Mouse (Mus musculus) myocyte (in vitro differentiated cells): ENCODE measurements at regions not wholly inside any gene's neighbourhood (a gene's known extent, or its start where the extent isn't known, plus 50 kb on each side); places are given as distances from the start of the nearest gene placed in this dataset.
A peak's percentile ranks its signal among the peaks of the same experiment; 100 is the strongest.

Source experiments
- E2F4 ChIP-seq: IDR thresholded peaks from one replicate; pipeline ENCODE4 v1.6.1; 2011; ENCODE audit warnings: mild to moderate bottlenecking, control low read depth, moderate library complexity; ENCODE audit not compliant: insufficient read depth
- MAX ChIP-seq: IDR thresholded peaks from one replicate; pipeline ENCODE4 v1.6.1; 2011; ENCODE audit warnings: low read depth, mild to moderate bottlenecking, control low read depth
- MYOG ChIP-seq, 3 experiments: IDR thresholded peaks; one replicate each; pipeline ENCODE4 v1.6.1; 2011; ENCODE audit warnings: control low read depth in 2 of 3, low read depth in 2 of 3, mild to moderate bottlenecking in 2 of 3; ENCODE audit not compliant: insufficient read length in 2 of 3, control insufficient read depth in 1 of 3, insufficient read depth in 1 of 3
- POLR2A ChIP-seq: IDR thresholded peaks from one replicate; pipeline ENCODE4 v1.6.1; 2011; ENCODE audit warnings: low read depth, mild to moderate bottlenecking, control low read depth, moderate library complexity; ENCODE audit not compliant: insufficient read length
- POLR2AphosphoS2 ChIP-seq: IDR thresholded peaks from one replicate; pipeline ENCODE4 v1.6.1; 2011; ENCODE audit warnings: low read depth, control low read depth; ENCODE audit not compliant: insufficient read length
- TCF12 ChIP-seq: IDR thresholded peaks from one replicate; pipeline ENCODE4 v1.6.1; 2011; ENCODE audit warnings: mild to moderate bottlenecking, control low read depth; ENCODE audit not compliant: poor library complexity, insufficient read depth, severe bottlenecking
- USF1 ChIP-seq: IDR thresholded peaks from one replicate; pipeline ENCODE4 v1.6.1; 2011; ENCODE audit warnings: low read depth, mild to moderate bottlenecking, control low read depth, moderate library complexity

GRCm38 (mm10) chr2:102959067-102959645 lies 57.7 kb upstream of the Cd44 start:
- TF ChIP-seq POLR2AphosphoS2 (no peak), POLR2A (no peak), MAX (no peak), USF1 (no peak), MYOG (IDR thresholded peaks at IDR 0.05; ENCODE audit: control insufficient read depth in 1 of 3, insufficient read depth in 1 of 3, insufficient read length in 2 of 3, low read depth in 2 of 3) (peak in 1 of 3 experiments; percentile 21), E2F4 (no peak), TCF12 (no peak)
